Mouse (Mus musculus) MEL (cell line): ENCODE measurements at regions not wholly inside any gene's neighbourhood (a gene's known extent, or its start where the extent isn't known, plus 50 kb on each side); places are given as distances from the start of the nearest gene placed in this dataset.

ENCODE experiments used
- DNase-seq: peaks from one replicate; pipeline ENCODE4 v3.0.0; 2011; ENCODE audit warnings: low read depth, low spot score
- H3K27ac ChIP-seq: 2 replicates; pipeline ENCODE4 v1.5.1; 2012; ENCODE audit warnings: low read depth, mild to moderate bottlenecking, control low read depth, low read length, moderate library complexity; ENCODE audit not compliant: control insufficient read depth
- H3K27me3 ChIP-seq, 2 experiments: fragments of 150-350 bp in 1 of 2; sonication (generic) in 1 of 2; 2 replicates each; pipeline ENCODE4 v1.6.1; 2012; ENCODE audit warnings: low read length in 2 of 2, mild to moderate bottlenecking in 2 of 2, improper control_type of control experiment in 1 of 2, moderate library complexity in 1 of 2; ENCODE audit not compliant: insufficient read depth in 2 of 2, control insufficient read depth in 1 of 2
- H3K36me3 ChIP-seq, 2 experiments: 2 replicates each; pipeline ENCODE4 v1.6.1; 2012 to 2014; ENCODE audit warnings: low read length in 2 of 2, improper control_type of control experiment in 1 of 2, inconsistent platforms in 1 of 2, mild to moderate bottlenecking in 1 of 2; ENCODE audit not compliant: insufficient read depth in 2 of 2, control insufficient read depth in 1 of 2
- H3K4me1 ChIP-seq, 2 experiments: fragments of 150-350 bp in 1 of 2; sonication (generic) in 1 of 2; 2 replicates each; pipeline ENCODE4 v1.6.1; 2012; ENCODE audit warnings: low read length in 2 of 2, improper control_type of control experiment in 1 of 2, mild to moderate bottlenecking in 1 of 2; ENCODE audit not compliant: insufficient read depth in 2 of 2, control insufficient read depth in 1 of 2
- H3K4me3 ChIP-seq, 2 experiments: fragments of 150-350 bp in 1 of 2; sonication (generic) in 1 of 2; 2 replicates each; pipeline ENCODE4 v1.5.1; 2012; ENCODE audit warnings: low read depth in 2 of 2, low read length in 2 of 2, mild to moderate bottlenecking in 2 of 2, moderate library complexity in 2 of 2, control low read depth in 1 of 2, improper control_type of control experiment in 1 of 2; ENCODE audit not compliant: control insufficient read depth in 1 of 2, insufficient read depth in 1 of 2
- H3K79me2 ChIP-seq: 2 replicates; pipeline ENCODE4 v1.6.1; 2012; ENCODE audit warnings: mild to moderate bottlenecking, low read length, moderate library complexity; ENCODE audit not compliant: control insufficient read depth, poor library complexity, insufficient read depth
- H3K9ac ChIP-seq: 2 replicates; pipeline ENCODE4 v1.6.1; 2012; ENCODE audit warnings: low read depth, mild to moderate bottlenecking, control low read depth, low read length, moderate library complexity; ENCODE audit not compliant: control insufficient read depth, poor library complexity, severe bottlenecking
- H3K9me3 ChIP-seq: fragments of 150-350 bp; sonication (generic); replicated peaks from 2 replicates; pipeline ENCODE4 v1.6.1; 2012; ENCODE audit warnings: mild to moderate bottlenecking, low read length, improper control_type of control experiment, moderate library complexity; ENCODE audit not compliant: insufficient read depth
- CHD2 ChIP-seq: IDR thresholded peaks from 2 replicates; pipeline ENCODE4 v1.6.1; 2011; ENCODE audit warnings: low read length, improper control_type of control experiment
- CTCF ChIP-seq, 3 experiments: IDR thresholded peaks in 2 of 3; conservative IDR thresholded peaks in 1 of 3; 2 replicates each; pipeline ENCODE4 v1.5.1; 2011 to 2012; ENCODE audit warnings: low read length in 3 of 3, low read depth in 2 of 3, mild to moderate bottlenecking in 2 of 3, improper control_type of control experiment in 1 of 3, inconsistent platforms in 1 of 3, mixed read lengths in 1 of 3, moderate library complexity in 1 of 3; ENCODE audit not compliant: control insufficient read depth in 1 of 3, insufficient read depth in 1 of 3, poor library complexity in 1 of 3, severe bottlenecking in 1 of 3
- E2F4 ChIP-seq: IDR thresholded peaks from 2 replicates; pipeline ENCODE4 v1.6.1; 2011; ENCODE audit warnings: low read depth, low read length, improper control_type of control experiment, borderline replicate concordance
- EP300 ChIP-seq, 2 experiments: IDR thresholded peaks; 2 replicates each; pipeline ENCODE4 v1.6.1; 2011; ENCODE audit warnings: improper control_type of control experiment in 2 of 2, low read length in 2 of 2, low read depth in 1 of 2, mild to moderate bottlenecking in 1 of 2
- HCFC1 ChIP-seq: IDR thresholded peaks from 2 replicates; pipeline ENCODE4 v1.6.1; 2012; ENCODE audit warnings: low read depth, mild to moderate bottlenecking, inconsistent platforms, low read length, improper control_type of control experiment, moderate library complexity
- KAT2A ChIP-seq: conservative IDR thresholded peaks from 2 replicates; pipeline ENCODE4 v1.6.1; 2012; ENCODE audit warnings: low read depth, low read length, improper control_type of control experiment, inconsistent platforms
- MAX ChIP-seq: IDR thresholded peaks from 2 replicates; pipeline ENCODE4 v1.6.1; 2011; ENCODE audit warnings: low read length, improper control_type of control experiment
- MYB ChIP-seq: IDR thresholded peaks from 2 replicates; pipeline ENCODE4 v1.6.1; 2011; ENCODE audit warnings: mild to moderate bottlenecking, low read depth, low read length, improper control_type of control experiment
- NELFE ChIP-seq: IDR thresholded peaks from 2 replicates; pipeline ENCODE4 v1.6.1; 2011; ENCODE audit warnings: low read depth, low read length, improper control_type of control experiment
- NRF1 ChIP-seq: IDR thresholded peaks from 2 replicates; pipeline ENCODE4 v1.6.1; 2014; ENCODE audit warnings: low read depth, mild to moderate bottlenecking, inconsistent platforms, low read length, improper control_type of control experiment, moderate library complexity; ENCODE audit not compliant: poor library complexity, insufficient read depth, severe bottlenecking
- POLR2AphosphoS2 ChIP-seq: IDR thresholded peaks from 2 replicates; pipeline ENCODE4 v1.6.1; 2011; ENCODE audit warnings: low read length, improper control_type of control experiment
- RAD21 ChIP-seq: IDR thresholded peaks from 2 replicates; pipeline ENCODE4 v1.6.1; 2011; ENCODE audit warnings: mild to moderate bottlenecking, low read depth, low read length, improper control_type of control experiment
- RCOR1 ChIP-seq: IDR thresholded peaks from 2 replicates; pipeline ENCODE4 v1.6.1; 2012; ENCODE audit warnings: low read depth, mild to moderate bottlenecking, inconsistent platforms, low read length, improper control_type of control experiment
- SMC3 ChIP-seq: IDR thresholded peaks from 2 replicates; pipeline ENCODE4 v1.6.1; 2011; ENCODE audit warnings: low read depth, low read length, improper control_type of control experiment
- TBP ChIP-seq: IDR thresholded peaks from 2 replicates; pipeline ENCODE4 v1.8.0; 2011; ENCODE audit warnings: low read depth, low read length, improper control_type of control experiment
- TCF12 ChIP-seq: IDR thresholded peaks from 2 replicates; pipeline ENCODE4 v1.6.1; 2014; ENCODE audit warnings: low read depth, mild to moderate bottlenecking, inconsistent platforms, low read length, improper control_type of control experiment, moderate library complexity
- USF1 ChIP-seq: IDR thresholded peaks from 2 replicates; pipeline ENCODE4 v1.6.1; 2014; ENCODE audit warnings: low read depth, mild to moderate bottlenecking, inconsistent platforms, low read length, improper control_type of control experiment, moderate library complexity
- ZKSCAN1 ChIP-seq: IDR thresholded peaks from 2 replicates; pipeline ENCODE4 v1.6.1; 2012; ENCODE audit warnings: low read depth, mild to moderate bottlenecking, inconsistent platforms, low read length, improper control_type of control experiment, moderate library complexity

GRCm38 (mm10) chr1:119123402-119123801 lies 70.0 kb upstream of the Gli2 start:
- TF ChIP-seq E2F4 = no peak
- TF ChIP-seq USF1 = no peak
- H3K27ac ChIP-seq = no peak overlapping the region
- DNase-seq = no peak
- no peaks in the 10 kb centered on the region for H3K4me1 ChIP-seq
- H3K27me3 ChIP-seq = no peaks in the 10 kb centered on the region
- no peaks in the 10 kb centered on the region for H3K36me3 ChIP-seq
- no peaks in the 10 kb centered on the region for H3K79me2 ChIP-seq
- no peak overlapping the region for H3K9ac ChIP-seq
- no peaks in the 10 kb centered on the region for H3K9me3 ChIP-seq
- H3K4me3 ChIP-seq = no peak overlapping the region

GRCm38 (mm10) chr1:119122975-119123374 lies 69.6 kb upstream of the Gli2 start:
- H3K27me3 ChIP-seq = no peaks in the 10 kb centered on the region
- DNase-seq = no peak
- no peak overlapping the region for H3K27ac ChIP-seq
- no peaks in the 10 kb centered on the region for H3K9me3 ChIP-seq
- no peaks in the 10 kb centered on the region for H3K36me3 ChIP-seq
- no peak overlapping the region for H3K4me3 ChIP-seq
- no peak overlapping the region for H3K9ac ChIP-seq
- H3K79me2 ChIP-seq = no peaks in the 10 kb centered on the region
- no peaks in the 10 kb centered on the region for H3K4me1 ChIP-seq
- TF ChIP-seq TBP (no peak), NELFE (no peak), SMC3 (no peak), RCOR1 (no peak), NRF1 (no peak), CTCF (IDR thresholded peaks at IDR 0.05 in 2 of 3, conservative IDR thresholded peaks at IDR 0.05 in 1 of 3; ENCODE audit: control insufficient read depth in 1 of 3, insufficient read depth in 1 of 3, low read depth in 2 of 3, low read length in 3 of 3, poor library complexity in 1 of 3, severe bottlenecking in 1 of 3) (no peak), RAD21 (no peak), POLR2AphosphoS2 (no peak), KAT2A (no peak), HCFC1 (no peak), MAX (no peak), ZKSCAN1 (no peak), MYB (no peak), TCF12 (no peak), EP300 (IDR thresholded peaks at IDR 0.05; ENCODE audit: low read depth in 1 of 2, low read length in 2 of 2) (no peak), CHD2 (no peak)
